Mouse (Mus musculus) left cerebral cortex, postnatal 4 days (tissue): Measurements from ENCODE around the gene Mcf2l. TPM values are rescaled to one million over a fixed set of nuclear protein-coding genes. Genes with fewer than 3 reads are reported as not detected.
A peak's percentile ranks its signal among the peaks of the same experiment; 100 is the strongest.

Experiments used
- DNase-seq: peaks from one replicate; pipeline ENCODE4 v3.0.0-alpha.2; 2022
- intact Hi-C: fragments of 180-260 bp; cut with DNase I; formaldehyde crosslinking; loops from one replicate; pipeline ENCODE4 v1.15.1; 2025
- microRNA-seq: library from miRNA; unstranded; fragments of <30 nt; microRNA quantifications from one replicate; pipeline ENCODE4 v1.2.0, GENCODE M21; 2022
- total RNA-seq, 2 experiments: library from RNA; stranded (reverse); gene quantifications; 2 replicates each; pipeline ENCODE4 v1.2.3; 2021

Gene Mcf2l
- total RNA-seq, 2 experiments from 2014 or later, result 399 to 404 TPM

GRCm38 (mm10) chr8:13050550-13050949, 176.9 kb downstream of the Mcf2l start:
- intact Hi-C loops, result no loop called here
- DNase-seq, result no peak

GRCm38 (mm10) chr8:13057351-13057750, 183.7 kb downstream of the Mcf2l start:
- no peak for DNase-seq
- intact Hi-C loops, result no loop called here

GRCm38 (mm10) chr8:13060441-13061150, 187.0 kb downstream of the Mcf2l start, which contains the start of gene Proz:
Proz (plus strand) TSS chr8:13060914.
- intact Hi-C loops, result no loop called here
- DNase-seq, result no peak

- intact Hi-C loops, result no loop called here
- DNase-seq, result no peak
Measured at GRCm38 (mm10) chr8:13063112-13063511, 189.5 kb downstream of the Mcf2l start.

Small RNA genes within 50 kb of the gene (microRNA-seq; reads per million reads assigned to microRNA genes)
- gene Gm38671, result 3.3 reads per million, percentile 4 among the genes with 10 or more reads in this experiment

Other genes starting within 250 kb of the Mcf2l start
- gene Tubgcp3, start 201.6 kb upstream of the Mcf2l start, total RNA-seq, result 10 to 100 TPM; 33.9 to 37.2 TPM
- gene Atp11a, start 116.8 kb upstream of the Mcf2l start, total RNA-seq, result 10 to 100 TPM; 63.2 to 64.5 TPM
- under 1 TPM in 1 of 2 experiments, not detected in 1; 0.20 TPM for gene F7, start 152.2 kb downstream of the Mcf2l start, total RNA-seq
- gene F10, start 163.5 kb downstream of the Mcf2l start, total RNA-seq, result under 1 TPM in 1 of 2 experiments, not detected in 1; 0.80 TPM
- gene Proz, start 187.1 kb downstream of the Mcf2l start, total RNA-seq, result not detected
- 10 to 100 TPM; 31.5 to 33.8 TPM for gene Pcid2, start 231.7 kb downstream of the Mcf2l start, total RNA-seq
- 10 to 100 TPM; 67.0 to 67.3 TPM for gene Cul4a, start 231.8 kb downstream of the Mcf2l start, total RNA-seq